Mouse (Mus musculus): ENCODE measurements around the gene Cfl1. TPM values are rescaled to one million over a fixed set of nuclear protein-coding genes. Genes with fewer than 3 reads are reported as not detected.
"Not testable (repeated sequence)": the region's sequence is repeated elsewhere in the genome, so short reads cannot be mapped to it uniquely, and the experiment has no call there.

Gene Cfl1
- total RNA-seq, 2 experiments from 2014 or later = 1,259 to 1,272 TPM

- peak; percentile 90 to 95 for DNase-seq (ENCODE audit: low spot score in 2 of 2)
Measured at GRCm38 (mm10) chr19:5487768-5488550, 2.3 kb upstream of the Cfl1 start, which contains the start of gene Mus81. Gene Mus81 (minus strand): TSS chr19:5488402.

- DNase-seq (ENCODE audit: low spot score in 2 of 2) = peak; percentile 94 to 98
Measured at GRCm38 (mm10) chr19:5488878-5489571, 1.2 kb upstream of the Cfl1 start.

- not testable (repeated sequence) for DNase-seq (ENCODE audit: low spot score in 2 of 2)
Measured at GRCm38 (mm10) chr19:5489721-5490120, 534 bp upstream of the Cfl1 start.

- DNase-seq (ENCODE audit: low spot score in 2 of 2) = peak; percentile 80 to 87
Measured at GRCm38 (mm10) chr19:5490898-5491708, 848 bp downstream of the Cfl1 start.

- no peak for DNase-seq (ENCODE audit: low spot score in 2 of 2)
Measured at GRCm38 (mm10) chr19:5492641-5493040, 2.4 kb downstream of the Cfl1 start.

- not testable (repeated sequence) for DNase-seq (ENCODE audit: low spot score in 2 of 2)
Measured at GRCm38 (mm10) chr19:5493301-5493721, 3.1 kb downstream of the Cfl1 start.

- no peak for DNase-seq (ENCODE audit: low spot score in 2 of 2)
Measured at GRCm38 (mm10) chr19:5494314-5494713, 4.1 kb downstream of the Cfl1 start.

GRCm38 (mm10) chr19:5495353-5496051 lies 5.2 kb downstream of the Cfl1 start:
- no peak for DNase-seq (ENCODE audit: low spot score in 2 of 2)

GRCm38 (mm10) chr19:5496052-5496370 lies 5.8 kb downstream of the Cfl1 start:
- no peak for DNase-seq (ENCODE audit: low spot score in 2 of 2)

- no peak for DNase-seq (ENCODE audit: low spot score in 2 of 2)
Measured at GRCm38 (mm10) chr19:5500330-5500875, 10.1 kb downstream of the Cfl1 start.

- no peak for DNase-seq (ENCODE audit: low spot score in 2 of 2)
Measured at GRCm38 (mm10) chr19:5503687-5504086, 13.4 kb downstream of the Cfl1 start, which contains the start of gene 1700020D05Rik. Gene 1700020D05Rik (minus strand): TSS chr19:5503787.

GRCm38 (mm10) chr19:5510031-5511026 lies 20.1 kb downstream of the Cfl1 start, which contains the start of gene Snx32:
Gene Snx32 (minus strand): TSS chr19:5510538.
- DNase-seq (ENCODE audit: low spot score in 2 of 2) = peak; percentile 98 to 100

GRCm38 (mm10) chr19:5511074-5511632 lies 20.9 kb downstream of the Cfl1 start:
- DNase-seq (ENCODE audit: low spot score in 2 of 2) = no peak

GRCm38 (mm10) chr19:5512091-5513004 lies 22.1 kb downstream of the Cfl1 start:
- DNase-seq (ENCODE audit: low spot score in 2 of 2) = no peak

- DNase-seq (ENCODE audit: low spot score in 2 of 2) = no peak
Measured at GRCm38 (mm10) chr19:5513005-5513349, 22.7 kb downstream of the Cfl1 start.

- DNase-seq (ENCODE audit: low spot score in 2 of 2) = no peak
Measured at GRCm38 (mm10) chr19:5515840-5516777, 25.9 kb downstream of the Cfl1 start.

Data from layer of hippocampus, adult 18-20 months (tissue).